Mouse (Mus musculus) MEL (cell line): ENCODE measurements around the gene Uspl1. TPM values are rescaled to one million over a fixed set of nuclear protein-coding genes. Genes with fewer than 3 reads are reported as not detected.

Source experiments
- DNase-seq: peaks from one replicate; pipeline ENCODE4 v3.0.0; 2011; ENCODE audit warnings: low read depth, low spot score
- H3K27ac ChIP-seq: 2 replicates; pipeline ENCODE4 v1.5.1; 2012; ENCODE audit warnings: low read depth, mild to moderate bottlenecking, control low read depth, low read length, moderate library complexity; ENCODE audit not compliant: control insufficient read depth
- H3K27me3 ChIP-seq, 2 experiments: fragments of 150-350 bp in 1 of 2; sonication (generic) in 1 of 2; 2 replicates each; pipeline ENCODE4 v1.6.1; 2012; ENCODE audit warnings: low read length in 2 of 2, mild to moderate bottlenecking in 2 of 2, improper control_type of control experiment in 1 of 2, moderate library complexity in 1 of 2; ENCODE audit not compliant: insufficient read depth in 2 of 2, control insufficient read depth in 1 of 2
- H3K36me3 ChIP-seq, 2 experiments: 2 replicates each; pipeline ENCODE4 v1.6.1; 2012 to 2014; ENCODE audit warnings: low read length in 2 of 2, improper control_type of control experiment in 1 of 2, inconsistent platforms in 1 of 2, mild to moderate bottlenecking in 1 of 2; ENCODE audit not compliant: insufficient read depth in 2 of 2, control insufficient read depth in 1 of 2
- H3K4me1 ChIP-seq, 2 experiments: fragments of 150-350 bp in 1 of 2; sonication (generic) in 1 of 2; 2 replicates each; pipeline ENCODE4 v1.6.1; 2012; ENCODE audit warnings: low read length in 2 of 2, improper control_type of control experiment in 1 of 2, mild to moderate bottlenecking in 1 of 2; ENCODE audit not compliant: insufficient read depth in 2 of 2, control insufficient read depth in 1 of 2
- H3K4me3 ChIP-seq, 2 experiments: fragments of 150-350 bp in 1 of 2; sonication (generic) in 1 of 2; 2 replicates each; pipeline ENCODE4 v1.5.1; 2012; ENCODE audit warnings: low read depth in 2 of 2, low read length in 2 of 2, mild to moderate bottlenecking in 2 of 2, moderate library complexity in 2 of 2, control low read depth in 1 of 2, improper control_type of control experiment in 1 of 2; ENCODE audit not compliant: control insufficient read depth in 1 of 2, insufficient read depth in 1 of 2
- H3K79me2 ChIP-seq: 2 replicates; pipeline ENCODE4 v1.6.1; 2012; ENCODE audit warnings: mild to moderate bottlenecking, low read length, moderate library complexity; ENCODE audit not compliant: control insufficient read depth, poor library complexity, insufficient read depth
- H3K9ac ChIP-seq: 2 replicates; pipeline ENCODE4 v1.6.1; 2012; ENCODE audit warnings: low read depth, mild to moderate bottlenecking, control low read depth, low read length, moderate library complexity; ENCODE audit not compliant: control insufficient read depth, poor library complexity, severe bottlenecking
- H3K9me3 ChIP-seq: fragments of 150-350 bp; sonication (generic); replicated peaks from 2 replicates; pipeline ENCODE4 v1.6.1; 2012; ENCODE audit warnings: mild to moderate bottlenecking, low read length, improper control_type of control experiment, moderate library complexity; ENCODE audit not compliant: insufficient read depth
- BHLHE40 ChIP-seq: IDR thresholded peaks from 2 replicates; pipeline ENCODE4 v1.6.1; 2012; ENCODE audit warnings: low read depth, mild to moderate bottlenecking, inconsistent platforms, low read length, improper control_type of control experiment, borderline replicate concordance
- CHD1 ChIP-seq: IDR thresholded peaks from 2 replicates; pipeline ENCODE4 v1.6.1; 2012; ENCODE audit warnings: low read depth, mild to moderate bottlenecking, inconsistent platforms, low read length, improper control_type of control experiment
- CHD2 ChIP-seq: IDR thresholded peaks from 2 replicates; pipeline ENCODE4 v1.6.1; 2011; ENCODE audit warnings: low read length, improper control_type of control experiment
- CTCF ChIP-seq, 3 experiments: IDR thresholded peaks in 2 of 3; conservative IDR thresholded peaks in 1 of 3; 2 replicates each; pipeline ENCODE4 v1.5.1; 2011 to 2012; ENCODE audit warnings: low read length in 3 of 3, low read depth in 2 of 3, mild to moderate bottlenecking in 2 of 3, improper control_type of control experiment in 1 of 3, inconsistent platforms in 1 of 3, mixed read lengths in 1 of 3, moderate library complexity in 1 of 3; ENCODE audit not compliant: control insufficient read depth in 1 of 3, insufficient read depth in 1 of 3, poor library complexity in 1 of 3, severe bottlenecking in 1 of 3
- E2F4 ChIP-seq: IDR thresholded peaks from 2 replicates; pipeline ENCODE4 v1.6.1; 2011; ENCODE audit warnings: low read depth, low read length, improper control_type of control experiment, borderline replicate concordance
- EP300 ChIP-seq, 2 experiments: IDR thresholded peaks; 2 replicates each; pipeline ENCODE4 v1.6.1; 2011; ENCODE audit warnings: improper control_type of control experiment in 2 of 2, low read length in 2 of 2, low read depth in 1 of 2, mild to moderate bottlenecking in 1 of 2
- GATA1 ChIP-seq: IDR thresholded peaks from 2 replicates; pipeline ENCODE4 v1.6.1; 2011; ENCODE audit warnings: low read depth, low read length, improper control_type of control experiment
- HCFC1 ChIP-seq: IDR thresholded peaks from 2 replicates; pipeline ENCODE4 v1.6.1; 2012; ENCODE audit warnings: low read depth, mild to moderate bottlenecking, inconsistent platforms, low read length, improper control_type of control experiment, moderate library complexity
- JUND ChIP-seq: IDR thresholded peaks from 2 replicates; pipeline ENCODE4 v1.6.1; 2011; ENCODE audit warnings: low read depth, mild to moderate bottlenecking, improper control_type of control experiment, low read length
- KAT2A ChIP-seq: conservative IDR thresholded peaks from 2 replicates; pipeline ENCODE4 v1.6.1; 2012; ENCODE audit warnings: low read depth, low read length, improper control_type of control experiment, inconsistent platforms
- MAFK ChIP-seq: IDR thresholded peaks from 2 replicates; pipeline ENCODE4 v1.6.1; 2011; ENCODE audit warnings: low read depth, mild to moderate bottlenecking, low read length, improper control_type of control experiment, borderline replicate concordance
- MAX ChIP-seq: IDR thresholded peaks from 2 replicates; pipeline ENCODE4 v1.6.1; 2011; ENCODE audit warnings: low read length, improper control_type of control experiment
- MAZ ChIP-seq: IDR thresholded peaks from 2 replicates; pipeline ENCODE4 v1.6.1; 2012; ENCODE audit warnings: low read depth, mild to moderate bottlenecking, inconsistent platforms, low read length, improper control_type of control experiment
- MXI1 ChIP-seq: IDR thresholded peaks from 2 replicates; pipeline ENCODE4 v1.6.1; 2011; ENCODE audit warnings: mild to moderate bottlenecking, low read depth, low read length, improper control_type of control experiment
- MYC ChIP-seq: IDR thresholded peaks from 2 replicates; pipeline ENCODE4 v1.6.1; 2011; ENCODE audit warnings: low read depth, mild to moderate bottlenecking, low read length, improper control_type of control experiment, moderate library complexity
- NELFE ChIP-seq: IDR thresholded peaks from 2 replicates; pipeline ENCODE4 v1.6.1; 2011; ENCODE audit warnings: low read depth, low read length, improper control_type of control experiment
- NRF1 ChIP-seq: IDR thresholded peaks from 2 replicates; pipeline ENCODE4 v1.6.1; 2014; ENCODE audit warnings: low read depth, mild to moderate bottlenecking, inconsistent platforms, low read length, improper control_type of control experiment, moderate library complexity; ENCODE audit not compliant: poor library complexity, insufficient read depth, severe bottlenecking
- POLR2A ChIP-seq, 2 experiments: IDR thresholded peaks; 2 replicates each; pipeline ENCODE4 v1.6.1; 2011 to 2012; ENCODE audit warnings: low read length in 2 of 2, mild to moderate bottlenecking in 2 of 2, control low read depth in 1 of 2, improper control_type of control experiment in 1 of 2, low read depth in 1 of 2, moderate library complexity in 1 of 2; ENCODE audit not compliant: control insufficient read depth in 1 of 2, insufficient read depth in 1 of 2, poor library complexity in 1 of 2
- POLR2AphosphoS2 ChIP-seq: IDR thresholded peaks from 2 replicates; pipeline ENCODE4 v1.6.1; 2011; ENCODE audit warnings: low read length, improper control_type of control experiment
- POLR2AphosphoS5 ChIP-seq: IDR thresholded peaks from 2 replicates; pipeline ENCODE4 v1.6.1; 2012; ENCODE audit warnings: low read depth, borderline replicate concordance, mild to moderate bottlenecking, inconsistent platforms, low read length, moderate library complexity, mixed read lengths
- RAD21 ChIP-seq: IDR thresholded peaks from 2 replicates; pipeline ENCODE4 v1.6.1; 2011; ENCODE audit warnings: mild to moderate bottlenecking, low read depth, low read length, improper control_type of control experiment
- RCOR1 ChIP-seq: IDR thresholded peaks from 2 replicates; pipeline ENCODE4 v1.6.1; 2012; ENCODE audit warnings: low read depth, mild to moderate bottlenecking, inconsistent platforms, low read length, improper control_type of control experiment
- SMC3 ChIP-seq: IDR thresholded peaks from 2 replicates; pipeline ENCODE4 v1.6.1; 2011; ENCODE audit warnings: low read depth, low read length, improper control_type of control experiment
- TAL1 ChIP-seq: IDR thresholded peaks from 2 replicates; pipeline ENCODE4 v1.6.1; 2012; ENCODE audit warnings: mild to moderate bottlenecking, inconsistent platforms, low read length, moderate library complexity, mixed read lengths
- TBP ChIP-seq: IDR thresholded peaks from 2 replicates; pipeline ENCODE4 v1.8.0; 2011; ENCODE audit warnings: low read depth, low read length, improper control_type of control experiment
- TCF12 ChIP-seq: IDR thresholded peaks from 2 replicates; pipeline ENCODE4 v1.6.1; 2014; ENCODE audit warnings: low read depth, mild to moderate bottlenecking, inconsistent platforms, low read length, improper control_type of control experiment, moderate library complexity
- UBTF ChIP-seq: IDR thresholded peaks from 2 replicates; pipeline ENCODE4 v1.6.1; 2012; ENCODE audit warnings: low read depth, mild to moderate bottlenecking, inconsistent platforms, low read length, improper control_type of control experiment, moderate library complexity, borderline replicate concordance; ENCODE audit not compliant: insufficient read depth
- USF1 ChIP-seq: IDR thresholded peaks from 2 replicates; pipeline ENCODE4 v1.6.1; 2014; ENCODE audit warnings: low read depth, mild to moderate bottlenecking, inconsistent platforms, low read length, improper control_type of control experiment, moderate library complexity
- USF2 ChIP-seq, 2 experiments: IDR thresholded peaks; 2 replicates each; pipeline ENCODE4 v1.6.1; 2011 to 2012; ENCODE audit warnings: improper control_type of control experiment in 2 of 2, low read length in 2 of 2, borderline replicate concordance in 1 of 2, inconsistent platforms in 1 of 2, low read depth in 1 of 2, mild to moderate bottlenecking in 1 of 2; ENCODE audit not compliant: insufficient read depth in 1 of 2
- ZC3H11A ChIP-seq: IDR thresholded peaks from 2 replicates; pipeline ENCODE4 v1.6.1; 2012; ENCODE audit warnings: low read depth, mild to moderate bottlenecking, inconsistent platforms, low read length, improper control_type of control experiment
- ZKSCAN1 ChIP-seq: IDR thresholded peaks from 2 replicates; pipeline ENCODE4 v1.6.1; 2012; ENCODE audit warnings: low read depth, mild to moderate bottlenecking, inconsistent platforms, low read length, improper control_type of control experiment, moderate library complexity
- ZMIZ1 ChIP-seq: IDR thresholded peaks from 2 replicates; pipeline ENCODE4 v1.6.1; 2012; ENCODE audit warnings: low read depth, mild to moderate bottlenecking, inconsistent platforms, low read length, improper control_type of control experiment, moderate library complexity
- ZNF384 ChIP-seq: IDR thresholded peaks from 2 replicates; pipeline ENCODE4 v1.6.1; 2012; ENCODE audit warnings: low read depth, mild to moderate bottlenecking, inconsistent platforms, low read length, improper control_type of control experiment
- polyA plus RNA-seq, 2 experiments: library from polyadenylated mRNA; stranded (reverse) in 1 of 2; unstranded in 1 of 2; fragments of >175 nt in 1 of 2; fragments of >200 nt in 1 of 2; gene quantifications; 2 replicates each; pipeline versions ENCODE4 v1.2.1 to v1.2.4; 2012; ENCODE audit warnings: low replicate concordance in 2 of 2, low read depth in 1 of 2; ENCODE audit not compliant: insufficient read length in 2 of 2, insufficient read depth in 1 of 2, missing spikeins in 1 of 2
- total RNA-seq: library from RNA; depleted of rRNA; stranded (reverse); fragments of 300-350 nt; gene quantifications from 2 replicates; pipeline ENCODE4 v1.2.3, GENCODE M21; 2012

Gene Uspl1
- total and polyA plus RNA-seq, 3 experiments: 68.5 to 179 (median 94.4) TPM

DNA sequence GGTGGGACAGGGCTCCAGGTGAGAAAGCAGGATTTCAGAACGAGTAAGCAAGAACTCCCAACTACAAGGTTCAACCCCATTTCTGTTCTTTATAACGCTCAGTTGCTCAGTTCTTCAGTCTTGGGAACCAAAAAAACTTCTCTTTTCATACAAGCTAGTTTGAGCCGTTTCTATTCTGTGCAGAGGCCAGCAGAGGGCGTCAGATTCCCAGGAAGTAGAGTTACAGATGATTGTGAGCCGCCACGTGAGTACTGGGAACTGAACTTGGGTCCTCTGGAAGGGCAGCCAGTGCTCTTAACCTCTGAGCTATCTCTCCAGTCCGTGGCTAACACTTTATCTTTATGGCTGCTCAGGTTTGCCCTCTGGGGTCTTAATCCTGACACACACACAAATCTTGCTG lies 77.3 kb downstream of the Uspl1 start (continued):
- TF ChIP-seq CTCF (IDR thresholded peaks at IDR 0.05 in 2 of 3, conservative IDR thresholded peaks at IDR 0.05 in 1 of 3; ENCODE audit: control insufficient read depth in 1 of 3, insufficient read depth in 1 of 3, low read depth in 2 of 3, low read length in 3 of 3, poor library complexity in 1 of 3, severe bottlenecking in 1 of 3) (peak in 2 of 3 experiments; percentile 64 to 72; a peak in 5 of 6 replicates), POLR2AphosphoS5 (no peak), TAL1 (no peak), TBP (peak; percentile 44; the same call in 1 of the 2 replicates), USF2 (IDR thresholded peaks at IDR 0.05; ENCODE audit: borderline replicate concordance in 1 of 2, insufficient read depth in 1 of 2, low read depth in 1 of 2, low read length in 2 of 2) (no peak), USF1 (peak; percentile 56), RCOR1 (no peak), CHD2 (no peak), ZC3H11A (peak; percentile 23; the same call in 1 of the 2 replicates), NELFE (no peak), GATA1 (no peak), ZNF384 (no peak)

DNA sequence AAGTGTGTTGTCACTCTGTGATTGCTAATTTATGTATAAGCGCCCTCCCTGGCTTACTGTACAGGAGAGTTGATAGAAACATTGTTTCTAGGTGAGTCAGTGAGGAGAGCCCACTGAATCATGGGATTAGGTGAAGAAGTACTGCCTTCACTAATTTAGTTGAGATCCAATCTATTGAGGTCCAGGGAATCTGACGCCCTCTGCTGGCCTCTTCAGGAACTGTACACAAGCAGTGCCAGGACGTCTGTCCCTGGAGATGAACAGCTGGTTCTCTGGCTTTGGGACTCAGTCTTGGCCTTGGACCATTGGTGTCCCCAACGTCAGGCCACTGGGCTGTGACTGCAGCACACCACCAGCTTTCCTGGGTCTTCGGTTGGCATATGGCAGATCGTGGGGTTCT lies 77.7 kb downstream of the Uspl1 start:
- H3K4me3 ChIP-seq: no peak overlapping the region
- TF ChIP-seq TBP: 0 out of 2 replicates have a peak, but pooled peaks have one; percentile 5
- no peak for TF ChIP-seq MAZ
- TF ChIP-seq UBTF: no peak
- TF ChIP-seq MYC: 0 out of 2 replicates have a peak, but pooled peaks have one; percentile 1
- TF ChIP-seq NELFE: no peak
- TF ChIP-seq POLR2AphosphoS2: no peak
- TF ChIP-seq USF1: no peak
- TF ChIP-seq MXI1: no peak
- no peak for TF ChIP-seq TCF12
- no peak for TF ChIP-seq CHD1
- peak; percentile 29; the same call in 1 of the 2 replicates for TF ChIP-seq MAX
- peak; percentile 63 for TF ChIP-seq RAD21
- TF ChIP-seq NRF1: no peak
- no peak for TF ChIP-seq ZMIZ1
- TF ChIP-seq EP300 (IDR thresholded peaks at IDR 0.05; ENCODE audit: low read depth in 1 of 2, low read length in 2 of 2): no peak
- no peak for TF ChIP-seq MAFK
- no peak for TF ChIP-seq HCFC1
- no peak for TF ChIP-seq RCOR1
- 0 out of 2 replicates have a peak, but pooled peaks have one; percentile 28 for TF ChIP-seq JUND
- TF ChIP-seq GATA1: 0 out of 2 replicates have a peak, but pooled peaks have one; percentile 35
- TF ChIP-seq CHD2: no peak
- no peak for TF ChIP-seq TAL1
- peak; percentile 79 to 92 (median 81) for TF ChIP-seq CTCF (IDR thresholded peaks at IDR 0.05 in 2 of 3, conservative IDR thresholded peaks at IDR 0.05 in 1 of 3; ENCODE audit: control insufficient read depth in 1 of 3, insufficient read depth in 1 of 3, low read depth in 2 of 3, low read length in 3 of 3, poor library complexity in 1 of 3, severe bottlenecking in 1 of 3)
- TF ChIP-seq BHLHE40: no peak
- TF ChIP-seq E2F4: no peak
- TF ChIP-seq POLR2A (IDR thresholded peaks at IDR 0.05; ENCODE audit: control insufficient read depth in 1 of 2, insufficient read depth in 1 of 2, low read depth in 1 of 2, low read length in 2 of 2, poor library complexity in 1 of 2): no peak
- no peak for TF ChIP-seq KAT2A
- TF ChIP-seq SMC3: peak; percentile 82
- no peak for TF ChIP-seq ZKSCAN1
- peak; percentile 72 for TF ChIP-seq ZC3H11A
- TF ChIP-seq, all 39 proteins: peak for 9
- DNase-seq: peak; percentile 82
- no peaks in the 10 kb centered on the region for H3K79me2 ChIP-seq
- peaks cover 0 to 8% of the 10 kb centered on the region in 2 experiments; a peak in 2 of 4 replicates for H3K36me3 ChIP-seq
- H3K4me1 ChIP-seq: peaks cover 4 to 17% of the 10 kb centered on the region in 2 experiments
- no peaks in the 10 kb centered on the region for H3K27me3 ChIP-seq
- H3K9ac ChIP-seq: no peak overlapping the region
- H3K27ac ChIP-seq: no peak overlapping the region
- H3K9me3 ChIP-seq: no peaks in the 10 kb centered on the region
